Mouse (Mus musculus) stomach, embryonic 15.5 days (tissue): ENCODE measurements around the gene Aldh2. TPM values are rescaled to one million over a fixed set of nuclear protein-coding genes. Genes with fewer than 3 reads are reported as not detected.

Experiments
- ATAC-seq: fragments of 200-750 bp; cut with Nextera tagmentation; 2 replicates; pipeline ENCODE4 v1.8.0; 2017; ENCODE audit warnings: low read depth, moderate number of reproducible peaks, moderate TSS enrichment; ENCODE audit not compliant: insufficient read depth, low FRiP score
- H3K27ac ChIP-seq: fragments of 300-500 bp; sonication (generic); 2 replicates; pipeline ENCODE4 v1.5.1; 2015; ENCODE audit warnings: mild to moderate bottlenecking, inconsistent platforms
- H3K27me3 ChIP-seq: fragments of 300-500 bp; sonication (generic); replicated peaks from 2 replicates; pipeline ENCODE4 v1.6.1; 2015; ENCODE audit warnings: inconsistent platforms
- H3K36me3 ChIP-seq: fragments of 300-500 bp; sonication (generic); 2 replicates; pipeline ENCODE4 v1.6.1; 2015; ENCODE audit warnings: inconsistent platforms
- H3K4me1 ChIP-seq: fragments of 300-500 bp; sonication (generic); 2 replicates; pipeline ENCODE4 v1.6.1; 2015; ENCODE audit warnings: inconsistent platforms
- H3K4me2 ChIP-seq: fragments of 300-500 bp; sonication (generic); 2 replicates; pipeline ENCODE4 v1.6.1; 2015; ENCODE audit warnings: mild to moderate bottlenecking, inconsistent platforms
- H3K4me3 ChIP-seq: fragments of 300-500 bp; sonication (generic); replicated peaks from 2 replicates; pipeline ENCODE4 v1.5.1; 2015; ENCODE audit warnings: inconsistent platforms
- H3K9ac ChIP-seq: fragments of 300-500 bp; sonication (generic); 2 replicates; pipeline ENCODE4 v1.6.1; 2015; ENCODE audit warnings: inconsistent platforms
- H3K9me3 ChIP-seq: fragments of 300-500 bp; sonication (generic); 2 replicates; pipeline ENCODE4 v1.6.1; 2016; ENCODE audit warnings: inconsistent platforms
- WGBS: fragments of 180-500 bp; shearing (Covaris S2); methylation state at CpG from one replicate; pipeline ENCODE4 v1.1.7; 2015; 5-methylcytosine and 5-hydroxymethylcytosine counted together
- polyA plus RNA-seq: library from polyadenylated mRNA; unstranded; fragments of >200 nt; fragmentation: Nextera tagmentation; extraction: Ambion mirVana; gene quantifications from 2 replicates; pipeline ENCODE4 v1.2.1, GENCODE M21; 2015

Gene Aldh2
- polyA plus RNA-seq, 1 experiment from 2014 or later = 206 TPM

- H3K27ac ChIP-seq = no peak overlapping the region
- no peaks in the 10 kb centered on the region for H3K4me1 ChIP-seq
- no peak overlapping the region for H3K9ac ChIP-seq
- no peak overlapping the region for H3K4me2 ChIP-seq
- peaks cover 11% of the 10 kb centered on the region; the same call in 1 of the 2 replicates for H3K36me3 ChIP-seq
- WGBS = 84% methylated on average over 13 of the region's 13 CpGs
- H3K9me3 ChIP-seq = no peaks in the 10 kb centered on the region
- H3K27me3 ChIP-seq = no peaks in the 10 kb centered on the region
- no peak overlapping the region for H3K4me3 ChIP-seq
- no peak for ATAC-seq
Observed at GRCm38 (mm10) chr5:121574145-121574544, 19.5 kb downstream of the Aldh2 start.

- no peak for ATAC-seq
- WGBS = 75% methylated on average over 1 of the region's 1 CpGs
- Histone ChIP-seq H3K9ac (no peak overlapping the region), H3K9me3 (no peaks in the 10 kb centered on the region), H3K36me3 (peaks cover 9% of the 10 kb centered on the region; the same call in 1 of the 2 replicates), H3K4me2 (no peak overlapping the region), H3K27ac (no peak overlapping the region), H3K4me1 (no peaks in the 10 kb centered on the region), H3K27me3 (no peaks in the 10 kb centered on the region), H3K4me3 (no peak overlapping the region)
Observed at GRCm38 (mm10) chr5:121570787-121571186, 22.8 kb downstream of the Aldh2 start.

GRCm38 (mm10) chr5:121569881-121570420 lies 23.7 kb downstream of the Aldh2 start:
- no peak for ATAC-seq
- Histone ChIP-seq H3K9me3 (no peaks in the 10 kb centered on the region), H3K27ac (no peak overlapping the region), H3K9ac (no peak overlapping the region), H3K4me2 (no peak overlapping the region), H3K27me3 (no peaks in the 10 kb centered on the region), H3K36me3 (peaks cover 4% of the 10 kb centered on the region; the same call in 1 of the 2 replicates), H3K4me1 (no peaks in the 10 kb centered on the region), H3K4me3 (no peak overlapping the region)
- WGBS = 73% methylated on average over 9 of the region's 9 CpGs

GRCm38 (mm10) chr5:121566035-121566681 lies 27.5 kb downstream of the Aldh2 start:
- H3K4me2 ChIP-seq = no peak overlapping the region
- 0 out of 2 replicates have a peak, but pooled peaks cover 3% of the 10 kb centered on the region for H3K4me1 ChIP-seq
- H3K27ac ChIP-seq = no peak overlapping the region
- no peaks in the 10 kb centered on the region for H3K9me3 ChIP-seq
- H3K4me3 ChIP-seq = no peak overlapping the region
- H3K36me3 ChIP-seq = peaks cover 3% of the 10 kb centered on the region; the same call in 1 of the 2 replicates
- ATAC-seq = no peak
- 82% methylated on average over 16 of the region's 16 CpGs for WGBS
- H3K9ac ChIP-seq = no peak overlapping the region
- no peaks in the 10 kb centered on the region for H3K27me3 ChIP-seq

GRCm38 (mm10) chr5:121564468-121564895 lies 29.1 kb downstream of the Aldh2 start:
- Histone ChIP-seq H3K4me1 (0 out of 2 replicates have a peak, but pooled peaks cover 3% of the 10 kb centered on the region), H3K4me2 (peak overlapping the region; percentile 47), H3K9ac (no peak overlapping the region), H3K9me3 (no peaks in the 10 kb centered on the region), H3K36me3 (no peaks in the 10 kb centered on the region; the same call in 1 of the 2 replicates), H3K27ac (no peak overlapping the region), H3K27me3 (no peaks in the 10 kb centered on the region), H3K4me3 (peak overlapping the region; percentile 25)
- WGBS = 10% methylated on average over 11 of the region's 11 CpGs
- peak; percentile 38; the same call in 1 of the 2 replicates for ATAC-seq

- no peak overlapping the region for H3K4me2 ChIP-seq
- H3K9me3 ChIP-seq = no peaks in the 10 kb centered on the region
- no peak overlapping the region for H3K27ac ChIP-seq
- 0 out of 2 replicates have a peak, but pooled peaks cover 3% of the 10 kb centered on the region for H3K4me1 ChIP-seq
- no peak for ATAC-seq
- no peaks in the 10 kb centered on the region for H3K36me3 ChIP-seq
- no peaks in the 10 kb centered on the region for H3K27me3 ChIP-seq
- no peak overlapping the region for H3K9ac ChIP-seq
- no peak overlapping the region for H3K4me3 ChIP-seq
- 80% methylated on average over 3 of the region's 3 CpGs for WGBS
Observed at GRCm38 (mm10) chr5:121562436-121562835, 31.2 kb downstream of the Aldh2 start.

- ATAC-seq = no peak
- peaks cover 10% of the 10 kb centered on the region for H3K4me1 ChIP-seq
- H3K9me3 ChIP-seq = no peaks in the 10 kb centered on the region
- H3K9ac ChIP-seq = no peak overlapping the region
- H3K4me2 ChIP-seq = no peak overlapping the region
- H3K27me3 ChIP-seq = no peaks in the 10 kb centered on the region
- no peaks in the 10 kb centered on the region for H3K36me3 ChIP-seq
- no peak overlapping the region for H3K27ac ChIP-seq
- H3K4me3 ChIP-seq = no peak overlapping the region
- 83% methylated on average over 7 of the region's 7 CpGs for WGBS
Observed at GRCm38 (mm10) chr5:121549196-121549595, 44.4 kb downstream of the Aldh2 start.

GRCm38 (mm10) chr5:121547084-121547483 lies 46.5 kb downstream of the Aldh2 start:
- Histone ChIP-seq H3K4me1 (peaks cover 11% of the 10 kb centered on the region), H3K27me3 (no peaks in the 10 kb centered on the region), H3K4me3 (no peak overlapping the region), H3K9me3 (no peaks in the 10 kb centered on the region), H3K9ac (no peak overlapping the region), H3K36me3 (no peaks in the 10 kb centered on the region), H3K4me2 (no peak overlapping the region), H3K27ac (no peak overlapping the region)
- WGBS = 91% methylated on average over 3 of the region's 3 CpGs
- ATAC-seq = no peak

- Histone ChIP-seq H3K4me2 (peak overlapping the region; percentile 78), H3K9me3 (no peaks in the 10 kb centered on the region), H3K36me3 (no peaks in the 10 kb centered on the region), H3K27me3 (no peaks in the 10 kb centered on the region), H3K4me3 (peak overlapping the region; percentile 99), H3K27ac (peak overlapping the region; percentile 94; the same call in 1 of the 2 replicates), H3K4me1 (peaks cover 11% of the 10 kb centered on the region), H3K9ac (peak overlapping the region; percentile 95; the same call in 1 of the 2 replicates)
- no peak for ATAC-seq
- WGBS = 29% methylated on average over 6 of the region's 6 CpGs
Observed at GRCm38 (mm10) chr5:121546530-121546895, 47.1 kb downstream of the Aldh2 start.

- H3K9ac ChIP-seq = peak within 1 kb of the TSS; percentile 95
- H3K4me3 ChIP-seq = peak within 1 kb of the TSS; percentile 99
- H3K27me3 ChIP-seq = no peaks in the 10 kb centered on the region
- peaks cover 11% of the 10 kb centered on the region for H3K4me1 ChIP-seq
- ATAC-seq = peak; percentile 93
- peak within 1 kb of the TSS; percentile 78 for H3K4me2 ChIP-seq
- H3K36me3 ChIP-seq = no peaks in the 10 kb centered on the region
- H3K27ac ChIP-seq = peak within 1 kb of the TSS; percentile 94
- H3K9me3 ChIP-seq = no peaks in the 10 kb centered on the region
- 1% methylated on average over 55 of the region's 55 CpGs for WGBS
Observed at GRCm38 (mm10) chr5:121545793-121546529, 47.7 kb downstream of the Aldh2 start, which contains the start of gene Mapkapk5. Gene Mapkapk5, minus strand, starts transcription at chr5:121545905.

- H3K4me2 ChIP-seq = peak within 1 kb of the TSS; percentile 78
- peak; percentile 55 for ATAC-seq
- H3K27ac ChIP-seq = peak within 1 kb of the TSS; percentile 94
- no peaks in the 10 kb centered on the region for H3K36me3 ChIP-seq
- H3K9me3 ChIP-seq = no peaks in the 10 kb centered on the region
- peak within 1 kb of the TSS; percentile 95 for H3K9ac ChIP-seq
- H3K4me1 ChIP-seq = peaks cover 11% of the 10 kb centered on the region
- 1% methylated on average over 48 of the region's 97 CpGs for WGBS
- no peaks in the 10 kb centered on the region for H3K27me3 ChIP-seq
- H3K4me3 ChIP-seq = peak within 1 kb of the TSS; percentile 99
Observed at GRCm38 (mm10) chr5:121544910-121545792, 48.5 kb downstream of the Aldh2 start, which contains the start of the genes Adam1a and Gm42878. Gene Adam1a, minus strand, starts transcription at chr5:121545482. Gene Gm42878, minus strand, starts transcription at chr5:121545482.
